Mouse (Mus musculus): ENCODE data around the gene Tfcp2. TPM values are rescaled to one million over a fixed set of nuclear protein-coding genes. Genes with fewer than 3 reads are reported as not detected.

Tfcp2 gene
- total RNA-seq, 2 experiments from 2014 or later, result 26.9 to 33.4 TPM

GRCm38 (mm10) chr15:100485576-100485975 lies 66.2 kb downstream of the Tfcp2 start:
- no peak for DNase-seq

GRCm38 (mm10) chr15:100478925-100479324 lies 72.9 kb downstream of the Tfcp2 start:
- DNase-seq, result no peak

- no peak for DNase-seq
These were observed 73.5 kb downstream of the Tfcp2 start for GRCm38 (mm10) chr15:100478351-100478750.

- no peak for DNase-seq
These were observed 77.8 kb downstream of the Tfcp2 start for GRCm38 (mm10) chr15:100473926-100474503.

GRCm38 (mm10) chr15:100470037-100470436 lies 81.8 kb downstream of the Tfcp2 start:
- no peak for DNase-seq

- DNase-seq, result no peak
These were observed 82.6 kb downstream of the Tfcp2 start for GRCm38 (mm10) chr15:100469189-100469545.

- DNase-seq, result peak; percentile 90 to 91
These were observed 83.3 kb downstream of the Tfcp2 start, which contains the start of gene Letmd1 for GRCm38 (mm10) chr15:100468295-100469188. TSS of gene Letmd1 (plus strand) at chr15:100469023.

- DNase-seq, result no peak
These were observed 84.1 kb downstream of the Tfcp2 start for GRCm38 (mm10) chr15:100467738-100468137.

- DNase-seq, result no peak
These were observed 86.4 kb downstream of the Tfcp2 start for GRCm38 (mm10) chr15:100465432-100465831.

- peak; percentile 61 to 70 for DNase-seq
These were observed 88.1 kb downstream of the Tfcp2 start for GRCm38 (mm10) chr15:100463712-100464111.

- no peak for DNase-seq
These were observed 89.7 kb downstream of the Tfcp2 start for GRCm38 (mm10) chr15:100462086-100462485.

GRCm38 (mm10) chr15:100461646-100462045 lies 90.2 kb downstream of the Tfcp2 start:
- DNase-seq, result no peak

GRCm38 (mm10) chr15:100460942-100461341 lies 90.9 kb downstream of the Tfcp2 start:
- no peak for DNase-seq

GRCm38 (mm10) chr15:100458055-100458454 lies 93.8 kb downstream of the Tfcp2 start:
- DNase-seq, result no peak

GRCm38 (mm10) chr15:100457340-100457739 lies 94.5 kb downstream of the Tfcp2 start:
- DNase-seq, result peak; percentile 55 to 58

GRCm38 (mm10) chr15:100456356-100456991 lies 95.3 kb downstream of the Tfcp2 start:
- no peak for DNase-seq

- DNase-seq, result no peak
These were observed 99.3 kb downstream of the Tfcp2 start for GRCm38 (mm10) chr15:100452486-100452885.

GRCm38 (mm10) chr15:100451245-100451644 lies 100.6 kb downstream of the Tfcp2 start:
- DNase-seq, result peak in 1 of 2 experiments; percentile 56

GRCm38 (mm10) chr15:100449495-100449894 lies 102.3 kb downstream of the Tfcp2 start:
- no peak for DNase-seq

GRCm38 (mm10) chr15:100448572-100448971 lies 103.2 kb downstream of the Tfcp2 start:
- DNase-seq, result no peak
